Mouse (Mus musculus) bone marrow, adult 2 months (tissue): ENCODE results near the gene Ddx27. TPM values are rescaled to one million over a fixed set of nuclear protein-coding genes. Genes with fewer than 3 reads are reported as not detected.

Source experiments
- H3K27ac ChIP-seq: fragments of 200-500 bp; 2 replicates; pipeline ENCODE4 v1.5.1; 2012; ENCODE audit warnings: low read depth, mild to moderate bottlenecking, control low read depth, inconsistent platforms, low read length; ENCODE audit not compliant: control insufficient read depth, poor library complexity, insufficient read depth
- H3K4me1 ChIP-seq: fragments of 200-500 bp; 2 replicates; pipeline ENCODE4 v1.6.1; 2011; ENCODE audit warnings: low read length; ENCODE audit not compliant: control insufficient read depth, insufficient read depth
- H3K4me3 ChIP-seq: fragments of 200-500 bp; replicated peaks from 2 replicates; pipeline ENCODE3; 2011; ENCODE audit warnings: mild to moderate bottlenecking, low read depth, low read length, control low read depth; ENCODE audit not compliant: control insufficient read depth
- CTCF ChIP-seq: fragments of 200-500 bp; IDR thresholded peaks from 2 replicates; pipeline ENCODE4 v1.5.1; 2011; ENCODE audit warnings: low read length, control low read depth; ENCODE audit not compliant: control insufficient read depth, insufficient read depth
- POLR2A ChIP-seq: fragments of 200-500 bp; IDR thresholded peaks from 2 replicates; pipeline ENCODE4 v1.6.1; 2011; ENCODE audit warnings: low read depth, mild to moderate bottlenecking, control low read depth, low read length, borderline replicate concordance; ENCODE audit not compliant: control insufficient read depth
- WGBS: fragments of 180-500 bp; shearing (Covaris S2); methylation state at CpG from one replicate; pipeline ENCODE4 v1.1.7; 2018; 5-methylcytosine and 5-hydroxymethylcytosine counted together
- polyA plus RNA-seq: library from polyadenylated mRNA; stranded (reverse); fragments of >200 nt; gene quantifications from 2 replicates; pipeline ENCODE4 v1.2.4, GENCODE M21; 2011; ENCODE audit warnings: low replicate concordance; ENCODE audit not compliant: missing spikeins, insufficient read depth, insufficient read length

Gene Ddx27
- polyA plus RNA-seq, 1 experiment = 54.4 TPM

GRCm38 (mm10) chr2:167039386-167039785, 24.4 kb downstream of the Ddx27 start:
- 65% methylated on average over 8 of the region's 8 CpGs for WGBS
- no peak for TF ChIP-seq CTCF
- no peak for TF ChIP-seq POLR2A
- no peak overlapping the region for H3K4me3 ChIP-seq
- H3K27ac ChIP-seq = 0 out of 2 replicates have a peak overlapping the region, but pooled peaks have one; percentile 22
- no peaks in the 10 kb centered on the region; the same call in 1 of the 2 replicates for H3K4me1 ChIP-seq

GRCm38 (mm10) chr2:167043400-167044121, 28.6 kb downstream of the Ddx27 start:
- WGBS = 69% methylated on average over 12 of the region's 12 CpGs
- no peaks in the 10 kb centered on the region; the same call in 1 of the 2 replicates for H3K4me1 ChIP-seq
- no peak overlapping the region for H3K4me3 ChIP-seq
- H3K27ac ChIP-seq = peak overlapping the region; percentile 72
- TF ChIP-seq POLR2A (no peak), CTCF (no peak)

GRCm38 (mm10) chr2:167048223-167048622, 33.2 kb downstream of the Ddx27 start:
- Histone ChIP-seq H3K4me1 (no peaks in the 10 kb centered on the region; the same call in 1 of the 2 replicates), H3K27ac (no peak overlapping the region), H3K4me3 (no peak overlapping the region)
- WGBS = 94% methylated on average over 10 of the region's 10 CpGs
- TF ChIP-seq CTCF (no peak), POLR2A (no peak)

DNA sequence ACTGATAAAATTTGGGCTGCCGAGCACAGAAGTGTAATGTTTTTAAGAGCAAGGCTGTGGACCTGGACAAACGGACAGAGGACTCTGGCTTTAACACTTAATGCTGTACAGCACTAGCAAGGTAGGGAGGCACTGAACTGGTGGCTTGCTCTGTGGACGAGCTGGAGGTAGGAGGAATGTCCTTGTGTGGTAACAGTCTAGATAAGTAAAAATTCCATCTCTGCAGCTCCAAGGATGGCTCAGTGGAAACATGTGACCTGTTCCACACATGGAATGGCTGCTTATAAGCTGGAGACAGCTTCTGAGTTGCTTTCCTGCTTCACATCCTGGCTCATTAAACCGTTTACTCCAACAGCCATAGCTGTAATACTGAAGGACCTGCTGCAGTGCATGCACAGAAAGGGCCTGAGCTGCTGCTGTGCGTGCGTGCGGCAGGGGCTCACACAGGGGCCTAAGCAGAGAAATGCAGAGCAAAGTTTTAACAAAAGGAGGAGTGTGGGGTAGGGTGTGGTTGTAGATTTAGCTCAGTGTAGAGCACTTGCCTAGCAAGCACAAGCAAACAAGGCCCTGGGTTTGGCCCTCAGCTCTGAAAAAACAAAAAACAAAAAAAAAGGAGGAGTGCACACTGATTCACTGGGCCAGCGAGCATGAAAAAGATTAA, 33.8 kb downstream of the Ddx27 start:
- WGBS = 89% methylated on average over 8 of the region's 8 CpGs
- TF ChIP-seq POLR2A (no peak), CTCF (no peak)
- no peaks in the 10 kb centered on the region; the same call in 1 of the 2 replicates for H3K4me1 ChIP-seq
- H3K4me3 ChIP-seq = no peak overlapping the region
- H3K27ac ChIP-seq = no peak overlapping the region

DNA sequence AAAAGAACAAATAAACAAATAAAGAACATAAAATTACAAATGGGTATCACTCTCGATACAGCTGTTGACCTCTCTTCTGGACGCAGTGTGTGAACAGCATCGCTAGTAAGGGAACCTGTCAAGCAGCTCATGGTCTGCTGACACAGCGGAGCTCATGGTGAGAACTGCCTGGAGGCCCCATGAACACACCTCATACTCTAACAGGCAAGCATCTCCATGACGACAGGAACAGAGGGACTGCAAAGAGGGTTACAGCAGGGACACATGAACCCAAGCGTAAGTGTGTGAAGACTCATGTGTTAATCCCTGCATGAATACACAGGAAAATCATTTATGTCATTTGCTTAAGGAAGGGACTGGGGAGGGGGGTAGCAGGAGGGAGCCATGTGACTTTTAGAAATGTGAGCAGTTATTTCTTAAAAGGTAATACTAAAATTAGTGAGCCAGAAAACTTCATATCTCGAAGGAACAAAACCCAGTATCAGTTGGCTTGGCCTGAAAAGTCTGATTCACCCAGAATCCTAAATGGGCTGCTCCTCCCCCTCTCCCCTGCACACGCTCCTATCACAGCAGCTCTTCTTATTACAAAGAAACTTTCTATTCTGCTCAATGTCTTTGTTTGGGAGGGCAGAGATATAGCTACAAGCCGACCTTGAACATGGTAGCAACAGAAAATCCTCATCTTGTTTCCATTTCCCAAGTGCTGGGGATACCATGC, 38.3 kb downstream of the Ddx27 start:
- no peak overlapping the region for H3K4me3 ChIP-seq
- no peaks in the 10 kb centered on the region; the same call in 1 of the 2 replicates for H3K4me1 ChIP-seq
- no peak overlapping the region for H3K27ac ChIP-seq
- 77% methylated on average over 9 of the region's 9 CpGs for WGBS
- TF ChIP-seq POLR2A (no peak), CTCF (no peak)

DNA sequence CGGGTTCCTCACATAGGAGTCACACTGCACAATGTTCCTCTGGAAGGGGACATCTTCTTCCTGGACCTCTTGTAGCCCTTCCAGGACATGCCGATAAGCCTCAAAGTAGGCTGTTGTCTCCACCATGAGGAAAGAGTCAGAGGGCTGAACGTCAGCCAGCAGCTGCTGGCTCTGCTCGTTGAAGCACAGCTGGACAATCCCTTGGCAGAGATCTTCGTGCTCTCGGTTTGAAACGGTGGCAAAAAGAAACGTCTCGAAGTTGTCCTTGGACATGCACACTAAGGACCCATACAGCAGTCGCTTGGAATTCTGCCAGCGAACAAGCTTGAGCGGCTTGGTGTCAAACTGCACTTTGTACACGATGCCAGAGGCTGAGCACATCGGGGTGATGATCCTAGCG, 40.4 kb downstream of the Ddx27 start:
- H3K27ac ChIP-seq = no peak overlapping the region
- TF ChIP-seq CTCF (no peak), POLR2A (no peak)
- no peak overlapping the region for H3K4me3 ChIP-seq
- peaks cover 2% of the 10 kb centered on the region; the same call in 1 of the 2 replicates for H3K4me1 ChIP-seq
- 86% methylated on average over 15 of the region's 15 CpGs for WGBS

DNA sequence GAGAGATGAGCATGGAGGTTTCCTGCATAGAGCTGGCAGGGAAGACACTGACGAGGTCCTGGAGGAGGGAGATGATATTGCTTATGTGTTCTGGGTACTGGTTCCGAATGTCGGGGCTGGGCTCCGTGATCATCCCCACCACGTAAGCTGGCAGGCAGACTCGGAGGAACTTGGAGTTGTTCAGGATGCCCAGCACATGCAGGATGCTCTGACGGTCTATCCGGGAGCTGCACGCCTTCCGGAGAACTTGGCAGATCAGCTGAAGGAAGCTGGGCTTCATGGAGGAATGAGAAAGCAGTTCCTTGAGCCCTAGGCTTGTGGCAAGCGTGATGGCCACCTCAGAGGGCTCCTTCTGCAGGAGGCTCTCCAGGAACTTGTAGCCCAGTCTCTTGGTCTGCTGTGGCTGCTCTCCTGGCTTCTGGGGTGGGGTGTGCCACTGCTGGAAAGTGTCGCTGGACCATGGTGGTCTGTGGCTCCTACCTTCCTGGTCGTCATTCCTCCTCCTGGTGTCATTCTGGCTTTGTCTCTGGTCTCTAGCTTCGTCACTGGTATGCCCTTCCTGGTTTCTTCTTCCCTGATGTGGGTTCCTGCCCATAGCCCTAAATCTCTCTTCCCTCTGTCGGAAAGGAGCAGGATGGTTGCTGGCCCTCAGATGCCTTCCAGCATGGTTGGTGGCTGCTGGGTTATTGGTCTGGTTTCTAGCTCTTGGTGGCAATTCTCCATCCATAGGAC, 41.4 kb downstream of the Ddx27 start:
- WGBS = 92% methylated on average over 15 of the region's 15 CpGs
- no peak for TF ChIP-seq CTCF
- TF ChIP-seq POLR2A = no peak
- no peak overlapping the region for H3K27ac ChIP-seq
- H3K4me3 ChIP-seq = no peak overlapping the region
- H3K4me1 ChIP-seq = peaks cover 4% of the 10 kb centered on the region
